Mouse (Mus musculus): ENCODE measurements at regions not wholly inside any gene's neighbourhood (a gene's known extent, or its start where the extent isn't known, plus 50 kb on each side); places are given as distances from the start of the nearest gene placed in this dataset.

DNA sequence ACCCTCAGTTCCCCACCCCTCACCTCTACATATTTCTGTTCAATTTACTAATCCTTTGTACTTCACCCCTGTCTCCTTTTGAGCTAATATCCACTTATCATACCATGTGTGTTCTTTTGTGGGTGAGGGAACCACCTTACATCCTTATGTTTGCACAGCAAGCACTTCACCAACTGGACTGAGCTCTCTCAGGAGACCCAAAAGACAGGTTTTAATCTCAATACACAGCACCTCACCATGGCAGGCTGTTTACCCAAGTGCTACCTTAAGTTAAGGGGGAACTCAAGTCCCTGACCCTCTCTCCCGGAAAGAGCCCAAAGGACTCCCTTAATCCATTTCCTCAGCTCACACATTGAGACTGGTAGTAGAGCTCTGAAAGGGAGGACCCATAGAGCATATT is 62.3 kb upstream of the Agr3 start:
- DNase-seq = no peak

DNA sequence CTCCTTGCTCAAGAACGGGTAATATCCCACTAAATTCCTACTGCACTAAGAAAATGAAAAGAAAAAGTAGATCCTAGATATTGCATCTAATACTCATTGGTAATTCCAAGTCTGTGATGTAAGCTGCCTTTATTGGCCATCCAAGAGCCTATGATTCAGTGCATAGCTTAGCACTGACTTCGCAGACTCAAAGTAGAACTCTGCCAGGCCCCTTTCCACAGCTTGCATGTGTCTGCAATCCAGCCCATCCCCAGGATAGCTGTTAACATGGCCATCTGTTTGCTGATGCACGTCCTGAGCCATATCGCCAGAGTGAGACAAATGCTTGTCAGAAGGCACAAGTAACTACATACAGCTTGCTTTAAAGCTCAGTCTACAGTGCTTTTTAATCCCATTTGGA is 72.3 kb upstream of the Agr3 start:
- peak; percentile 44 to 61 for DNase-seq

DNA sequence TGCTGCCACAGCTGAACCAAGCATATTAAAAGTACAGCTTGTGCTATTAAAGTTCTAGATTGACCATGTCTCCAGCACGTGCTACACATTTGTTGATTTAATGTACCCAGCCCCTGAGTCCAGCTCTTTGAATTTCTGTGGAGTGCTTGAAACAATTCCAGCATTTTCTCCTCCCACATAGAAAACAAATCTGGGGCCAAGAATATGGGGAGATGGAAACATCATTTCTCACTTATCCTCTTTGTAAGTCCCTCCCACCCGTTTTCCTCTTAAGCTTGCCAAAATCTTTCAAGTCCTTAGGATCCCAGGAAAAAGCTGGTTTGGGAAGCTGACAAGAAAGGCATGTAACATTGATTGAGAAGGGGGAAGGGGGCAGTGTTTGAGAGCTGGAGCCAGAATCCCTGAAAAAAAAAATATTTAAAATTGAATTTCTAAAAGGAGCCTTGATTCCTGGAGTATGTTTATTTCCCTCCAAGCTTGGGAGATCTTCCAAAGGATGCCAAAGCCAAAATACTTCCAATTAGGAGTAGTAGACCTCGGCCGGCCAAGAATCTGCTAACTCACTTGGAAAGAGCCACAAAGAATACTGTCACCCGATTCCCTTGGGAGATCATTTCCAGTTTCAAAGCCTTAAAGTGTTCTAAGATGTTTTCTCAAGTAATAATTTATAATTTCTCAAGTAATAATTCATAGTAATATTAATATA is 78.4 kb upstream of the Agr3 start:
- DNase-seq = peak; percentile 58 to 75

DNA sequence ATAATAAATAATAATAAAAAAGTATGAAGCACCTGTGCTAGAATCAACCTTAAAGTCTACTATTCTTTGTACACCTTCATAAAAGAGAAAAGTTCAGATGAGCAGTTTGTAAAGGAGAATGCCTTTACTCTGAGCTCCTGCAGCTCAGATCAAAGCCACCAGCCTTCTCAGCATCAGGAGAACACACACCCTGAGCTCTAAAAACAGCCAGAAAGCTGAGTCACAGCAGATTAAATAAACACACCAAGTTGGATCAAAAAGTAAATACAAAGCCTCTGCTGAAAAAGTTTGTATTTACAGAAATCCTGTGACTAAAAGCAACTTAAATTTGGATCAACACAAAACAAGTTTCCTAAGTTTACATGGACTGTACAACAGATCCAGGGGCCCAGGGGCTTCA is 88.5 kb upstream of the Agr3 start:
- DNase-seq = no peak

DNA sequence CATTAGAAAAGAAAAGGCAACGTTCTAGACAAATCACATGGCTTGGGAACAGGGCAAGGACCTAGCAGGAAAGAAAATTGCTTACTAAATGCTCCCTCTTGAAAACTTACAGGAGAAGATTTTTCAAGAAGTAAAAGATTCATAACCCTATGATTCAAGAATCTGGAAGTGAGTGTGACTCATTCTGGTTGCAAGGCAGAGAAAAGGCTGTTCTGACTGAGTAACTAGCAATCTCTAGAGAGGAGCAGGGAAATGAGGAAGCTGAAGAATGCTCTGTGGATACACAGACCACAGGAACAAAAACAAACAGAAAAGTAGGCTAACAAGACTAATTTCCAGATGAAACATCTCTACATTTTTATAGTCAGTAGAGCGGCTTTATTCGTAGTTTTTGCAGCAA is 92.1 kb upstream of the Agr3 start:
- peak in 1 of 2 experiments; percentile 32 for DNase-seq

- DNase-seq = no peak
These were observed 93.4 kb upstream of the Agr3 start for GRCm38 (mm10) chr12:35831922-35832512.

DNA sequence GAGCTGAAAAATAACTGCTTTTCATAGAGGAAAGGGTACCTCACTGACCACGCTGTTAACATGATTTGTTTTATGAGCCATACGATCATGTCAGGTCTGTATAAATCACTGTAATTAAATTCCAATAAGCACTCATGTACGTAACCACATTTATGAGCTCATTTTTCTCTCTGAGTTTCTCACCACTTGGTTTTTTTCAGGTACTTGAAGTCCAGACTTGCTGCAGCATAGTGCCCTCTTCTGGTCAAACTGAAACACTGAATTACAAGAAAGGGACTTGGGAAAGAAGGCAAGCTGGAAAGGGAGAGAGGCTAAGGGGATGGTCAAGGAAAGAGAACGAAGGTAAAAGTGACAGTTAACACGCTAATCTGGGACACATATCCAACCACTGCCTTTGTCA is 94.2 kb upstream of the Agr3 start:
- DNase-seq = peak; percentile 51 to 69

DNA sequence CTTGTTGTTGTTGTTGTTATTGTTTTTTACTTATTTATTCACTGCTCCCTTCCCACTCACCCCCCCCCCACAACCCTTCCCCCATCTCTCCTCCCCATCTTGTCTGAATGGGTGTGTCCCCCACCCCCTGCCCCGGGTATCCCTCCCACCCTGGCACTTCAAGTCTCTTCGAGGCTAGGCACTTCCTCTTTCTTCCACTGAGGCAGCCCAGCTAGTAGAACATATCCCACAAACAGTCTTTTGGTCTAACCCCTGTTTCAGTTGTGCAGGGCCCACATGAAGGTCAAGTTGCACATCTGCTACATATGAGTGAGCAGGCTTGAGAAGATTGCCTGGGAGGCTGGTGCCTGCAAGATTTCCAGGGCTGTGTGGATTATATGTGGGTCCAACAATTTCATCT is 97.6 kb upstream of the Agr3 start:
- DNase-seq = no peak

- DNase-seq = peak in 1 of 2 experiments; percentile 22
These were observed 98.4 kb upstream of the Agr3 start for GRCm38 (mm10) chr12:35826990-35827389.

DNA sequence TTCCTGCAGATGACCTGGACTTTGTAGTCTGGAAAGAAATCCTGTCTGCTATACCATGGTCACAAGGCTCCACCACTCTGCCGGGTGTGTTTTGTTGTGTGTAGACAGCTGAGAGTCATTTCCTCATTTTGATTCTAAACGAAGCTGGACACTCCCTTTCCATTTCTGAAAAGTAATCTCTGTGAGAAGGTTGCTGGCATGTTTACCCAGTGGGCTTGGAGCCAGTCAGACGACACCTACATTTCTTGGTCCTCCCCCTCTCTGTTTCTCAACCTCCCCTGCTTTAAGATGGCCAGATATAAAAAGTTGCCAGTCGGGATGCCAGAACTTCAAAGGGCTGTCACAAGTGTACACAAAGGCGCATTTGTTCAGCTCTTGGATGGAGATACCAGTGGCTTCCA is 100.8 kb upstream of the Agr3 start:
- peak; percentile 18 to 33 for DNase-seq

GRCm38 (mm10) chr12:35799261-35799660 is 126.2 kb upstream of the Agr3 start:
- peak in 1 of 2 experiments; percentile 59 for DNase-seq

- no peak for DNase-seq
These were observed 150.0 kb upstream of the Agr3 start for GRCm38 (mm10) chr12:35775396-35775795.

DNA sequence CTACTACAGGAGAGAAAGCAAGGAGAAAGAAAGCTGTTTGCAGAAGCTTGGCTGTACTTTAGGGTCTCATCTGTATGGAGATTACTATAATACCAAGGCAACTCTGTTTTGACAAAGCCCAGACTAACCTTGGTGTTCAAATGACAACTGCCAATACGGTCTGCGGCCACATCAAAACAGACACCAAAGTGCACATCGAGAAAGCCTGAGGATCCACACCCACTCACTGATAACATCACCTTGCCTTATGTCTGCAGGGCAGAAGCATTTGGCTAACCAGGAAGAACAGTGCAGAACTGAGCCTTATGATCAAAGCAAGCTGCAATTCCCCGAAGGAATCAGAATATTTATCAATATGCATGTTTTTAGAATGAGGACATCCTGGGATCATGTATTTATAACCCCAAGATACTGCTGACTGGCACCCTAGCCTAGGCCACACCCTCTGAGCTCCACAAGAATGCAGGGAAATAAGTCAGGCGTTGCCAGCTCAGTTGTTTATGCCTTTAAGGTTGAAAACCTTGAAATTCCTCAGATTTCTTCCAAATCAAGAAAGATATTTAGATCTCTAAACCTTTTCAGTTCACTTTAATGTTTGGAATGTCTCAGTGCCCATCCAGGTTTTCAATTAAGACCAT is 154.9 kb upstream of the Agr3 start:
- DNase-seq = peak in 1 of 2 experiments; percentile 8

DNA sequence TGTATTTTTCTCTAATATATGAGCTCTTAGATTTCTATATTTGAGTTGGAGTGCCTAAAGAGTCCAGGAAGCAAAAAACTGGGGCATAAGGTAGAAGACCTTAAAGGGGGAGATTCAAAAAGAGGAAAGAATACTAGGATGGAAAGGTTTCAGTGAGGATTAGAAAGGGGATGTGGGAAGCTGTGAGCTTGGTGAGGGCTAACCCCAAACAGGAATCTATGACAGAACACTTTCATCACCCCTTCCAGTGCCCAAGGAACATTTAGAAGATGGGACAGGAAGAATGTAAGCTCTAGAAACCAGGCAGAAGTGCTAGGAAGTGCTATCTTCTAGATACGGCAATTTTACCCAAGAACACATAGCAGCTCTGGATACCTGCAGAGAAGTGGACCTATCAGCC is 166.5 kb upstream of the Agr3 start:
- DNase-seq = no peak

- no peak for DNase-seq
These were observed 170.3 kb upstream of the Agr3 start for GRCm38 (mm10) chr12:35755159-35755558.

DNA sequence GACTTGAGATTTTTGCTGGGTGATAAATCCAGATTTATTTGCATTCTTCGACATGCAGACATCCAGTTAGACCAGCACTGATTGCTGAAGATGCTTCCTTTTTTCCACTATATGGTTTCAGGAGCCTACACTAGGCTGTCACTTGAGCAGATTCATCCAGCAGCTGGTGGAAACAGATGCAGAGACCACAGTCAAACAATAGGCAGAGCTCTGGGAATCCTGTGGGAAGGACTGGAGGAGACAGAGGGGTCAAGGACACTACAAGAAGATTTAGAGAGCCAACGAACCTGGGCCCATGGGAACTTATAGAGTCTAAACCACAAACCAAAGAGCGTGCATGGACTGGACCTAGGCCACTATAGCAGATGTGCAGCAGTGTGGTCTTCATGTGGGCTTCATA is 177.4 kb upstream of the Agr3 start:
- no peak for DNase-seq

GRCm38 (mm10) chr12:35746691-35747299 is 178.6 kb upstream of the Agr3 start:
- DNase-seq = peak in 1 of 2 experiments; percentile 38

DNA sequence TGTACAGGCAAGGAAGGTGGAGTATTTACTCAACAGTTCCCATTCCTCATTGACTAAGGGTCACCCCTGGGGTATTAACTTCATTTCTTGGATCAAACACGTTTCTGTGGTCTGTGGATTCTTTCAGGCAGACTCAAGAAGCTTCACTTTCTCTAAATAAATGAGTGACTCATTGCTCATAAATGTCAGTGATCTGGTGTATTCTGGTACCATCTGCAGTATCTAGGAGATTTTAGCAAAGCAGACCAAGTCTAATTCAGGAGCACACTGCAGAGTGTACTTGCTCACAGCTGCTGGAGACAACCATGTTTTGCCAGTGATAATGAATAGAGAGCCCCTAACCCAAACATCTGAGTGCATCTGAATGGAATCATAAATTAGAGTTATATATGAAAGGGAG is 182.7 kb upstream of the Agr3 start:
- no peak for DNase-seq

GRCm38 (mm10) chr12:35736427-35736826 is 189.0 kb upstream of the Agr3 start:
- peak in 1 of 2 experiments; percentile 10 for DNase-seq

GRCm38 (mm10) chr12:35735002-35735401 is 190.4 kb upstream of the Agr3 start:
- DNase-seq = no peak

- DNase-seq = no peak
These were observed 191.0 kb upstream of the Agr3 start for GRCm38 (mm10) chr12:35734371-35734770.

GRCm38 (mm10) chr12:35733580-35733979 is 191.8 kb upstream of the Agr3 start:
- DNase-seq = no peak

GRCm38 (mm10) chr12:35725910-35726309 is 191.1 kb upstream of the Ahr start:
- DNase-seq = no peak
